Mouse (Mus musculus): ENCODE measurements at regions not wholly inside any gene's neighbourhood (a gene's known extent, or its start where the extent isn't known, plus 50 kb on each side); places are given as distances from the start of the nearest gene placed in this dataset.

DNA sequence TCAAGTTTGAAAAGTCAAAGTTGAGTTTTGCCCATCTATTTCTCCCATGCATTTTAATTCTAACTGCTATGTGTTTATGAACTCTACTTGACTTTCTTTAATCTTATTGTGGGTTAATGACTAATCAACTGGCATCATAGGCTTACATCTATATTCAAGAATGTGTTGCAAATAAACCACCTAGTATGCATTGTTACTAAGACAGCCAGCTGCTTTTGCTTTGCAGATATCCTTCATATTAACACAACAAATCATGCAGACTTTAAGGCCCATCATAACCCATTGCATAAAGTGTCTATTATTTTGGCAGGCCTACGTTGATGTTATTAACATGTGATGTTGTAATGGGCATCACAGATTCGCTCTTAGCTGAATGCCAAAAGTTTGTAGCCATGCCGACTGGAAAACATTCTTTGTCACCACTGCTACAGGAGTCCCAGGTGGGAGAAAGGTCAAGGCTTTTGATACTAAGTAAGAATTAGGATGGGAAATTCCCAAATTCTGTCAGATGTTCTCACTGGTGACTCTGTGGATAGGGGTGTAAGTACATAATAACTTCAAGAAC lies 394.3 kb upstream of the Jag1 start:
- H3K9me3 ChIP-seq, result no peaks in the 10 kb centered on the region
- no peak overlapping the region for H3K4me2 ChIP-seq (replicated peaks)
- 86% methylated on average over 3 of the region's 3 CpGs for WGBS
- H3K9ac ChIP-seq, result no peak overlapping the region
- no peak overlapping the region for H3K4me3 ChIP-seq (replicated peaks)
- ATAC-seq, result no peak
- H3K4me1 ChIP-seq (replicated peaks), result no peaks in the 10 kb centered on the region
- no peaks in the 10 kb centered on the region for H3K36me3 ChIP-seq
- H3K27ac ChIP-seq, result no peak overlapping the region
- H3K27me3 ChIP-seq (replicated peaks), result no peaks in the 10 kb centered on the region

DNA sequence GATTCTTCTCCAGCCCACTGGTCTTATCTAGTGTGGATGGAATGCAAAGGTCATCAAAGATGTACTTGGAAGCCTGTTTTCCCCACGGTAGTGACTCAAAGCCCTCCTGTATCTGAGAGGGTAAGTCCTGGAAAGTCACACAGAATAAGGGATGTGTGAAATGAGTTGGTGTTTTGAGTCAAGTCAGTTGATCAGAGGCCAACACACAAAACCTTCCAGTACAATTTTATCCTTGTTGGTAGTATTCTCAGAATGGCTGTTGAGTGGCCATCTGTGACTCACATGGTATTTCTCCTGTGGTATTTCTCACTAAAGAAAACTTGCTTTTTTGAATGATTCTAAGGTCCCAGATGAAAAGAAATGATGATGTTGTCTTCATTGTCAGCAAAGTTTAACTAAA lies 384.8 kb upstream of the Jag1 start:
- Histone ChIP-seq H3K9ac (no peak overlapping the region), H3K9me3 (no peaks in the 10 kb centered on the region), H3K4me2 (replicated peaks) (no peak overlapping the region), H3K4me3 (replicated peaks) (no peak overlapping the region), H3K36me3 (no peaks in the 10 kb centered on the region), H3K4me1 (replicated peaks) (no peaks in the 10 kb centered on the region), H3K27ac (no peak overlapping the region), H3K27me3 (replicated peaks) (no peaks in the 10 kb centered on the region)
- ATAC-seq, result no peak
- 48% methylated on average over 1 of the region's 1 CpGs for WGBS

DNA sequence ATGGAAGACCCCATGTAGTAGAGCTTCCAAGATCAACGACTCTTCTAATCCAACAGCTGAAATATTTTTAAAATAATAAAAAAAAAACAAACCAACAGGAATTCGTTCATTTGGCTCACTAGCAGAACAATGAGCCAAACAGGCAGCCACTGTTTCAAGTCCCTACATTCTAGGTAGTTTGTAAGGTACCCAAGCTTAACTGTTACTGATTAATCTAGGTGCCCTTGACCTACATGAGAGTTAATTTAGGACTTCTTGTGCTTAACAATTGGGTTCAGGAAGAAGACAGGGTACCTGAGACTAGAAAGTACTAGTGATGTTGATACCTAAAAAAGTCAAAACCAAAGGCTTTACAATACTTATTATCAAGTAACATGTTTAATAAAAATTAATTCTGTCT lies 381.2 kb upstream of the Jag1 start:
- no peaks in the 10 kb centered on the region for H3K4me1 ChIP-seq (replicated peaks)
- ATAC-seq, result no peak
- H3K27me3 ChIP-seq (replicated peaks), result no peaks in the 10 kb centered on the region
- H3K36me3 ChIP-seq, result no peaks in the 10 kb centered on the region
- 68% methylated on average over 2 of the region's 2 CpGs for WGBS
- H3K4me2 ChIP-seq (replicated peaks), result no peak overlapping the region
- no peak overlapping the region for H3K4me3 ChIP-seq (replicated peaks)
- H3K27ac ChIP-seq, result no peak overlapping the region
- H3K9ac ChIP-seq, result no peak overlapping the region
- H3K9me3 ChIP-seq, result no peaks in the 10 kb centered on the region

GRCm38 (mm10) chr2:137493600-137493999 lies 377.2 kb upstream of the Jag1 start:
- no peak overlapping the region for H3K27ac ChIP-seq
- no peaks in the 10 kb centered on the region for H3K9me3 ChIP-seq
- H3K4me2 ChIP-seq (replicated peaks), result no peak overlapping the region
- no peaks in the 10 kb centered on the region for H3K27me3 ChIP-seq (replicated peaks)
- H3K4me1 ChIP-seq (replicated peaks), result no peaks in the 10 kb centered on the region
- no peaks in the 10 kb centered on the region for H3K36me3 ChIP-seq
- no peak for ATAC-seq
- no peak overlapping the region for H3K4me3 ChIP-seq (replicated peaks)
- WGBS, result 79% methylated on average over 5 of the region's 5 CpGs
- no peak overlapping the region for H3K9ac ChIP-seq

- no peaks in the 10 kb centered on the region for H3K4me1 ChIP-seq (replicated peaks)
- no peaks in the 10 kb centered on the region for H3K27me3 ChIP-seq (replicated peaks)
- H3K4me3 ChIP-seq (replicated peaks), result no peak overlapping the region
- H3K36me3 ChIP-seq, result no peaks in the 10 kb centered on the region
- no peak overlapping the region for H3K27ac ChIP-seq
- H3K9ac ChIP-seq, result no peak overlapping the region
- no peak for ATAC-seq
- 52% methylated on average over 5 of the region's 5 CpGs for WGBS
- H3K9me3 ChIP-seq, result no peaks in the 10 kb centered on the region
- H3K4me2 ChIP-seq (replicated peaks), result no peak overlapping the region
Measured at GRCm38 (mm10) chr2:137489181-137489682, 372.8 kb upstream of the Jag1 start.

DNA sequence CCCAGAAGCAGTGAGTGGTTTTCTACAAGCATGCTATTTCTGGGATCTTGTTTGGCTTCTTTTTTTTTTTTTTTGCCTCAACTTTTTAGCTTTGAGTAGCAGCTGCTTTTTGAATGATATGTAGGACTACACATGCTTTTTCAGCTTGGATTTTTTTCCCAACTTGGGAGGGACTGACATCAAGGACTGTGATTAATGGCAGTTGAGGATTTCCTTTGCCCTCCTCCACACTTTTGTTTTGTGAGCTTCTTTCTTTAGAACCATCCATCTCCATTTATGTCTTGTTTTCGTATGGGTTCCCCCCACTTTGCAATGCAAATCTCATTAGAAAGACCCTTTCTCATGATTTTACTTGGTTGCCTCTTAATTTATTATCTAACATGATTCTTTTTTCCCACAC lies 352.3 kb upstream of the Jag1 start:
- Histone ChIP-seq H3K4me1 (replicated peaks) (no peaks in the 10 kb centered on the region), H3K27ac (no peak overlapping the region), H3K36me3 (no peaks in the 10 kb centered on the region), H3K4me3 (replicated peaks) (no peak overlapping the region), H3K27me3 (replicated peaks) (no peaks in the 10 kb centered on the region), H3K4me2 (replicated peaks) (no peak overlapping the region), H3K9ac (no peak overlapping the region), H3K9me3 (no peaks in the 10 kb centered on the region)
- 77% methylated on average over 1 of the region's 1 CpGs for WGBS
- no peak for ATAC-seq

GRCm38 (mm10) chr2:137457061-137457753 lies 340.8 kb upstream of the Jag1 start:
- Histone ChIP-seq H3K4me1 (replicated peaks) (no peaks in the 10 kb centered on the region), H3K9ac (no peak overlapping the region), H3K4me2 (replicated peaks) (no peak overlapping the region), H3K27me3 (replicated peaks) (no peaks in the 10 kb centered on the region), H3K9me3 (no peaks in the 10 kb centered on the region), H3K36me3 (no peaks in the 10 kb centered on the region), H3K4me3 (replicated peaks) (no peak overlapping the region), H3K27ac (no peak overlapping the region)
- WGBS, result 56% methylated on average over 4 of the region's 4 CpGs
- no peak for ATAC-seq

DNA sequence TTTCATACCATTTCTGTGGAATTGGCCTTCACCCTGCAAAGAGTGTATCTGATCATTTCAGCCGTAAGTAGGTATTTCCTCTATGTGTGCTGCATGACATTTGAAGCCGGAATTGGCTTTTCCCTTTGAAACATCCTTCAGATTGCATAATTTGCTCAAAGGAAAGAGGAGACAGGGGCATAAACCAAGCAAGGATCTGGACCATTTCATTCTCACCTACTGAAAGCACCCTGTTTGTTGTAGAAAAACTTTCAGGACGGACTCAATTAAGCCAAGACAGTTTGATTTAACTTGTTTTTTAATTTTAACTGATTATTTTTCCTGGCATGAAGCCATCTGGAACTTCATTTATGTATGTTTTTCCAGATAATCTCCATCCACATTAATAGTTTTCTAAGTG lies 340.0 kb upstream of the Jag1 start:
- Histone ChIP-seq H3K36me3 (no peaks in the 10 kb centered on the region), H3K9me3 (no peaks in the 10 kb centered on the region), H3K4me1 (replicated peaks) (no peaks in the 10 kb centered on the region), H3K27ac (no peak overlapping the region), H3K4me2 (replicated peaks) (no peak overlapping the region), H3K9ac (no peak overlapping the region), H3K27me3 (replicated peaks) (no peaks in the 10 kb centered on the region), H3K4me3 (replicated peaks) (no peak overlapping the region)
- 61% methylated on average over 3 of the region's 3 CpGs for WGBS
- no peak for ATAC-seq

GRCm38 (mm10) chr2:137446919-137447318 lies 330.5 kb upstream of the Jag1 start:
- 89% methylated on average over 7 of the region's 7 CpGs for WGBS
- ATAC-seq, result no peak
- no peaks in the 10 kb centered on the region for H3K4me1 ChIP-seq (replicated peaks)

GRCm38 (mm10) chr2:137437741-137438140 lies 321.3 kb upstream of the Jag1 start:
- Histone ChIP-seq H3K4me3 (replicated peaks) (no peak overlapping the region), H3K9me3 (no peaks in the 10 kb centered on the region), H3K27ac (no peak overlapping the region), H3K4me1 (replicated peaks) (no peaks in the 10 kb centered on the region), H3K4me2 (replicated peaks) (no peak overlapping the region), H3K9ac (no peak overlapping the region), H3K27me3 (replicated peaks) (no peaks in the 10 kb centered on the region), H3K36me3 (no peaks in the 10 kb centered on the region)
- WGBS, result 60% methylated on average over 5 of the region's 5 CpGs
- no peak for ATAC-seq

More at GRCm38 (mm10) chr2:137446919-137447318, 330.5 kb upstream of the Jag1 start:
- Histone ChIP-seq H3K4me2 (replicated peaks) (no peak overlapping the region), H3K27me3 (replicated peaks) (no peaks in the 10 kb centered on the region), H3K4me3 (replicated peaks) (no peak overlapping the region), H3K36me3 (no peaks in the 10 kb centered on the region), H3K27ac (no peak overlapping the region), H3K9ac (no peak overlapping the region), H3K9me3 (no peaks in the 10 kb centered on the region)

GRCm38 (mm10) chr2:137436161-137436560 lies 319.7 kb upstream of the Jag1 start:
- Histone ChIP-seq H3K27me3 (replicated peaks) (no peaks in the 10 kb centered on the region), H3K36me3 (no peaks in the 10 kb centered on the region), H3K4me2 (replicated peaks) (no peak overlapping the region), H3K9me3 (no peaks in the 10 kb centered on the region), H3K27ac (no peak overlapping the region), H3K4me3 (replicated peaks) (no peak overlapping the region), H3K9ac (no peak overlapping the region), H3K4me1 (replicated peaks) (no peaks in the 10 kb centered on the region)
- ATAC-seq, result peak; percentile 39; the same call in 1 of the 2 replicates
- 38% methylated on average over 4 of the region's 4 CpGs for WGBS

DNA sequence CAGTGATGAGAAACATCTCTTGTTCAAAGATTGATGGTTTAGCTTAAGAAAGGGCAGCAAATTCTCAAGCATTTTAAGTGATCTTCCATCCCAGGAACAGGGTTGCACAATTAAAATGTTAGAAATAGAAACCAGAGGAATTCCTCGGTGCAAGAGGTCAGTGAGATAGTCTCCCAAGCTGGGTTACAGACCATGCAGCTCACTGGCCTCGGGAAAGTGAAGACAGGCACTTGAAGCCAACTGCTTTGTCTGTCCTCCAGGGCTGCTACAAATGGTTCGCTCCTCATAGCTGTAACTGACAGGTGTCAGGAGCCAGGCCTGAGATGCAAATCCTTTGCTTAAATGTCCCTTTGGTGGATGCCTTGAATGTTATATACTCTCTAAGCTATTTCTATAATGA lies 306.2 kb upstream of the Jag1 start:
- H3K9me3 ChIP-seq, result no peaks in the 10 kb centered on the region
- 58% methylated on average over 3 of the region's 3 CpGs for WGBS
- no peaks in the 10 kb centered on the region for H3K27me3 ChIP-seq (replicated peaks)

GRCm38 (mm10) chr2:137419678-137420077 lies 303.2 kb upstream of the Jag1 start:
- 36% methylated on average over 4 of the region's 4 CpGs for WGBS
- ATAC-seq, result no peak; the same call in 1 of the 2 replicates
- H3K36me3 ChIP-seq, result no peaks in the 10 kb centered on the region
- no peak overlapping the region for H3K4me3 ChIP-seq (replicated peaks)
- H3K9me3 ChIP-seq, result no peaks in the 10 kb centered on the region
- no peak overlapping the region for H3K9ac ChIP-seq
- no peak overlapping the region for H3K27ac ChIP-seq
- no peaks in the 10 kb centered on the region for H3K4me1 ChIP-seq (replicated peaks)
- no peaks in the 10 kb centered on the region for H3K27me3 ChIP-seq (replicated peaks)
- no peak overlapping the region for H3K4me2 ChIP-seq (replicated peaks)

More for the DNA sequence above, 306.2 kb upstream of the Jag1 start:
- Histone ChIP-seq H3K27ac (no peak overlapping the region), H3K9ac (no peak overlapping the region), H3K4me1 (replicated peaks) (no peaks in the 10 kb centered on the region), H3K4me2 (replicated peaks) (no peak overlapping the region), H3K4me3 (replicated peaks) (no peak overlapping the region), H3K36me3 (no peaks in the 10 kb centered on the region)
- no peak for ATAC-seq
